Mouse (Mus musculus) heart, embryonic 10.5 days (tissue): ENCODE measurements around the gene Nfib. TPM values are rescaled to one million over a fixed set of nuclear protein-coding genes. Genes with fewer than 3 reads are reported as not detected.

ENCODE experiments used
- DNase-seq: peaks from one replicate; pipeline ENCODE4 v3.0.0-alpha.2; 2017; ENCODE audit warnings: low spot score
- H3K27ac ChIP-seq: fragments of 300-500 bp; sonication (generic); 2 replicates; pipeline ENCODE4 v1.5.1; 2016; ENCODE audit warnings: mild to moderate bottlenecking
- H3K27me3 ChIP-seq: fragments of 300-500 bp; sonication (generic); 2 replicates; pipeline ENCODE4 v1.6.1; 2016; ENCODE audit warnings: mild to moderate bottlenecking; ENCODE audit not compliant: poor library complexity, insufficient read depth, severe bottlenecking
- H3K36me3 ChIP-seq: fragments of 300-500 bp; sonication (generic); 2 replicates; pipeline ENCODE4 v1.6.1; 2016; ENCODE audit warnings: mild to moderate bottlenecking, moderate library complexity
- H3K4me1 ChIP-seq: fragments of 300-500 bp; sonication (generic); 2 replicates; pipeline ENCODE4 v1.6.1; 2016; ENCODE audit warnings: mild to moderate bottlenecking
- H3K4me3 ChIP-seq: fragments of 300-500 bp; sonication (generic); 2 replicates; pipeline ENCODE4 v1.5.1; 2016; ENCODE audit warnings: mild to moderate bottlenecking, moderate library complexity
- H3K9me3 ChIP-seq: fragments of 300-500 bp; sonication (generic); 2 replicates; pipeline ENCODE4 v1.6.1; 2016; ENCODE audit warnings: mild to moderate bottlenecking, moderate library complexity
- WGBS: fragments of 180-500 bp; shearing (Covaris S2); methylation state at CpG from one replicate; pipeline ENCODE4 v1.1.7; 2016; 5-methylcytosine and 5-hydroxymethylcytosine counted together
- polyA plus RNA-seq: library from polyadenylated mRNA; unstranded; fragments of >200 nt; fragmentation: Nextera tagmentation; extraction: Ambion mirVana; gene quantifications from 2 replicates; pipeline ENCODE4 v1.2.1, GENCODE M21; 2016

The Nfib gene
- polyA plus RNA-seq, 1 experiment from 2014 or later: 38.1 TPM

GRCm38 (mm10) chr4:82497671-82498631, 207.6 kb downstream of the Nfib start:
- Histone ChIP-seq H3K4me3 (no peak overlapping the region), H3K9me3 (no peaks in the 10 kb centered on the region), H3K27ac (no peak overlapping the region), H3K27me3 (no peaks in the 10 kb centered on the region), H3K4me1 (peaks cover 41% of the 10 kb centered on the region), H3K36me3 (peaks cover 27% of the 10 kb centered on the region)
- 75% methylated on average over 26 of the region's 26 CpGs for WGBS
- DNase-seq: peak; percentile 70

- H3K27ac ChIP-seq: no peak overlapping the region
These were observed 208.4 kb downstream of the Nfib start for GRCm38 (mm10) chr4:82497141-82497566.

GRCm38 (mm10) chr4:82496383-82496782, 209.2 kb downstream of the Nfib start:
- Histone ChIP-seq H3K9me3 (no peaks in the 10 kb centered on the region), H3K27me3 (no peaks in the 10 kb centered on the region), H3K36me3 (peaks cover 34% of the 10 kb centered on the region), H3K4me3 (no peak overlapping the region), H3K4me1 (peaks cover 50% of the 10 kb centered on the region), H3K27ac (no peak overlapping the region)
- 81% methylated on average over 5 of the region's 5 CpGs for WGBS
- DNase-seq: no peak

More at GRCm38 (mm10) chr4:82497141-82497566, 208.4 kb downstream of the Nfib start:
- 91% methylated on average over 8 of the region's 8 CpGs for WGBS
- Histone ChIP-seq H3K4me3 (no peak overlapping the region), H3K9me3 (no peaks in the 10 kb centered on the region), H3K27me3 (no peaks in the 10 kb centered on the region), H3K36me3 (peaks cover 27% of the 10 kb centered on the region), H3K4me1 (peaks cover 48% of the 10 kb centered on the region)
- peak; percentile 63 for DNase-seq

- peaks cover 35% of the 10 kb centered on the region for H3K36me3 ChIP-seq
- H3K4me1 ChIP-seq: peaks cover 46% of the 10 kb centered on the region
These were observed 209.9 kb downstream of the Nfib start for GRCm38 (mm10) chr4:82495605-82496004.

GRCm38 (mm10) chr4:82494829-82495228, 210.7 kb downstream of the Nfib start:
- no peaks in the 10 kb centered on the region for H3K9me3 ChIP-seq
- peaks cover 43% of the 10 kb centered on the region for H3K4me1 ChIP-seq
- no peak overlapping the region for H3K4me3 ChIP-seq
- no peak overlapping the region for H3K27ac ChIP-seq
- peaks cover 35% of the 10 kb centered on the region for H3K36me3 ChIP-seq
- no peak for DNase-seq
- no peaks in the 10 kb centered on the region for H3K27me3 ChIP-seq
- 94% methylated on average over 10 of the region's 10 CpGs for WGBS

More at GRCm38 (mm10) chr4:82495605-82496004, 209.9 kb downstream of the Nfib start:
- H3K9me3 ChIP-seq: no peaks in the 10 kb centered on the region
- no peak overlapping the region for H3K4me3 ChIP-seq
- DNase-seq: no peak
- H3K27me3 ChIP-seq: no peaks in the 10 kb centered on the region
- no peak overlapping the region for H3K27ac ChIP-seq
- WGBS: 84% methylated on average over 6 of the region's 6 CpGs

- WGBS: 90% methylated on average over 3 of the region's 3 CpGs
- no peak for DNase-seq
These were observed 211.1 kb downstream of the Nfib start for GRCm38 (mm10) chr4:82494424-82494823.

GRCm38 (mm10) chr4:82493865-82494264, 211.7 kb downstream of the Nfib start:
- peaks cover 38% of the 10 kb centered on the region for H3K4me1 ChIP-seq
- H3K27me3 ChIP-seq: no peaks in the 10 kb centered on the region
- H3K27ac ChIP-seq: no peak overlapping the region
- no peak overlapping the region for H3K4me3 ChIP-seq
- peaks cover 35% of the 10 kb centered on the region for H3K36me3 ChIP-seq
- no peak for DNase-seq
- 74% methylated on average over 1 of the region's 1 CpGs for WGBS
- H3K9me3 ChIP-seq: no peaks in the 10 kb centered on the region

More at GRCm38 (mm10) chr4:82494424-82494823, 211.1 kb downstream of the Nfib start:
- H3K4me1 ChIP-seq: peaks cover 43% of the 10 kb centered on the region
- no peak overlapping the region for H3K27ac ChIP-seq
- H3K4me3 ChIP-seq: no peak overlapping the region
- H3K27me3 ChIP-seq: no peaks in the 10 kb centered on the region
- H3K36me3 ChIP-seq: peaks cover 35% of the 10 kb centered on the region
- no peaks in the 10 kb centered on the region for H3K9me3 ChIP-seq

GRCm38 (mm10) chr4:82493363-82493762, 212.2 kb downstream of the Nfib start:
- no peak for DNase-seq
- H3K27ac ChIP-seq: no peak overlapping the region
- H3K9me3 ChIP-seq: no peaks in the 10 kb centered on the region
- H3K4me1 ChIP-seq: peaks cover 35% of the 10 kb centered on the region
- WGBS: 84% methylated on average over 7 of the region's 7 CpGs
- H3K4me3 ChIP-seq: no peak overlapping the region
- H3K36me3 ChIP-seq: peaks cover 33% of the 10 kb centered on the region
- H3K27me3 ChIP-seq: no peaks in the 10 kb centered on the region

- Histone ChIP-seq H3K27ac (no peak overlapping the region), H3K27me3 (no peaks in the 10 kb centered on the region), H3K4me1 (peaks cover 30% of the 10 kb centered on the region), H3K36me3 (peaks cover 33% of the 10 kb centered on the region), H3K4me3 (no peak overlapping the region), H3K9me3 (no peaks in the 10 kb centered on the region)
- peak; percentile 52 for DNase-seq
- WGBS: 65% methylated on average over 2 of the region's 2 CpGs
These were observed 212.8 kb downstream of the Nfib start for GRCm38 (mm10) chr4:82492737-82493136.

- DNase-seq: peak; percentile 50
- 59% methylated on average over 2 of the region's 2 CpGs for WGBS
- Histone ChIP-seq H3K4me3 (no peak overlapping the region), H3K4me1 (peaks cover 36% of the 10 kb centered on the region), H3K9me3 (no peaks in the 10 kb centered on the region), H3K36me3 (peaks cover 34% of the 10 kb centered on the region), H3K27me3 (no peaks in the 10 kb centered on the region), H3K27ac (peak overlapping the region; percentile 7)
These were observed 215.6 kb downstream of the Nfib start for GRCm38 (mm10) chr4:82489939-82490338.

- H3K36me3 ChIP-seq: peaks cover 26% of the 10 kb centered on the region
- no peak overlapping the region for H3K27ac ChIP-seq
- H3K4me1 ChIP-seq: peaks cover 32% of the 10 kb centered on the region
- no peaks in the 10 kb centered on the region for H3K9me3 ChIP-seq
- no peaks in the 10 kb centered on the region for H3K27me3 ChIP-seq
- no peak for DNase-seq
- no peak overlapping the region for H3K4me3 ChIP-seq
- WGBS: 88% methylated on average over 2 of the region's 2 CpGs
These were observed 219.6 kb downstream of the Nfib start for GRCm38 (mm10) chr4:82485910-82486309.

- peak overlapping the region; percentile 59; the same call in 1 of the 2 replicates for H3K27ac ChIP-seq
- DNase-seq: no peak
- no peaks in the 10 kb centered on the region for H3K9me3 ChIP-seq
- H3K4me1 ChIP-seq: peaks cover 26% of the 10 kb centered on the region
- peaks cover 32% of the 10 kb centered on the region for H3K36me3 ChIP-seq
- 10% methylated on average over 1 of the region's 1 CpGs for WGBS
- H3K27me3 ChIP-seq: no peaks in the 10 kb centered on the region
- no peak overlapping the region for H3K4me3 ChIP-seq
These were observed 221.7 kb downstream of the Nfib start for GRCm38 (mm10) chr4:82483871-82484270.

- Histone ChIP-seq H3K4me3 (peak overlapping the region; percentile 18; the same call in 1 of the 2 replicates), H3K9me3 (no peaks in the 10 kb centered on the region), H3K27me3 (no peaks in the 10 kb centered on the region), H3K4me1 (peaks cover 31% of the 10 kb centered on the region), H3K27ac (peak overlapping the region; percentile 59; the same call in 1 of the 2 replicates), H3K36me3 (peaks cover 31% of the 10 kb centered on the region)
- DNase-seq: no peak
- 47% methylated on average over 6 of the region's 6 CpGs for WGBS
These were observed 222.3 kb downstream of the Nfib start for GRCm38 (mm10) chr4:82483298-82483697.
